Mouse (Mus musculus) Patski (cell line): ENCODE measurements at regions not wholly inside any gene's neighbourhood (a gene's known extent, or its start where the extent isn't known, plus 50 kb on each side); places are given as distances from the start of the nearest gene placed in this dataset.

Source experiments
- ATAC-seq: fragments of 100-300 bp; one replicate; pipeline ENCODE4 v1.8.0; 2021
- CTCF ChIA-PET: fragments of 350-600 bp; sonication (Branson Sonifier 250); formaldehyde crosslinking; loops from one replicate; lab custom pipeline; 2022; ENCODE audit warnings: inconsistent platforms; lab: Charles Lee
- POLR2A ChIA-PET: fragments of 350-600 bp; sonication (Branson Sonifier 250); formaldehyde crosslinking; loops from one replicate; lab custom pipeline; 2022; ENCODE audit warnings: antibody characterized with exemption, inconsistent platforms; lab: Charles Lee
- DNase-seq: peaks from one replicate; pipeline ENCODE4 v3.0.0-alpha.2; 2011; ENCODE audit warnings: low read depth, low spot score
- H3K27me3 ChIP-seq: fragments of 371-371 bp; one replicate; pipeline ENCODE4 v1.5.1; 2021
- CTCF ChIP-seq: fragments of 100-300 bp; IDR thresholded peaks from one replicate; pipeline ENCODE4 v1.5.1; 2021
- in situ Hi-C: fragments of 300-500 bp; cut with MboI; formaldehyde crosslinking; loops from 3 replicates; pipeline ENCODE4 v1.11.1; 2018; ENCODE audit warnings: low pct_unique_long_range_greater_than_20kb, mixed read lengths

DNA sequence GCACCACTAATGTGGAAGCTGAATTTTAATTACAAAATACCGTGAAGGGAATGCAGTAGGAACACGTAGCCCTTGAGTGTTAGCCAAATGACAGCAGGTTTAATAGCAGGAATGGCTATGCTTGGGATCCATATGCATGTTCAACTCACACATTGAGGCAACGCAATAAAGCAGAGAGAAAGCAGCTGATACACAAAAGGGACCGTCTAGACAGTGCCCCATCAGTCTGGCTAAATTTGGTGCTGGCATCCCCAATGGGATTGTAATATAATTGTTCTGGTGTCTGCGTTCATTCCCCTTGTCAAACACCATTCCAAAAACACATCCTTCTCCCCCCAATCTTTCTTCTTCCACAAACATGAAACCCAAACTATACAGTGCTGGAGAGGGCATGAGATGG lies 165.1 kb upstream of the Tmem161b start:
- ChIA-PET CTCF (interaction anchor here (0.6 kb wide), 1 partner anchor 10 kb away, joined by 3 read pairs; no protein-coding TSS in a partner anchor), POLR2A (no interaction called here)
- no peak for DNase-seq
- peaks cover 7% of the 10 kb centered on the region for H3K27me3 ChIP-seq
- in situ Hi-C loops: no loop called here
- ATAC-seq: no peak
- no peak for TF ChIP-seq CTCF

DNA sequence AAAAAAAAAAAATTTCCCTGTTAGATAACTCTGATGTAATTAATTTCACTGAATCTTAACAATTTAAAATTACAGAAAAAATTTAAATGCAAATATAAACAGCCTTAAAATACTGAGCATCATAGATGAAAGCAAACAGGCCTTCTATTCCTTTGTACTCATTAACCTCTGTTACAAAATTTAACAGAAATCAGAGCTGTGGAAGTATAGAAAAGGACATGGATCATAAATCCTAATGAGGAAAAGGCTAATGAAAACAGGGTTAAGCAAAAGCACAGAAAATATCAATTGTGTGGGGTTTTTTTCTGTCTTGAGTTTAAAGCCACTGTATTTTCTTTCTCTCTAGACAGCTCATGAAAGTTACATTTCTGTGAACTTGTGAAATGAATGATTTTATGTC lies 164.6 kb upstream of the Tmem161b start:
- in situ Hi-C loops: no loop called here
- DNase-seq (no peak), ATAC-seq (no peak)
- CTCF ChIA-PET: interaction anchor here (0.6 kb wide), 1 partner anchor 10 kb away, joined by 3 read pairs; no protein-coding TSS in a partner anchor
- no peak for TF ChIP-seq CTCF
- H3K27me3 ChIP-seq: peaks cover 7% of the 10 kb centered on the region
- POLR2A ChIA-PET: no interaction called here

DNA sequence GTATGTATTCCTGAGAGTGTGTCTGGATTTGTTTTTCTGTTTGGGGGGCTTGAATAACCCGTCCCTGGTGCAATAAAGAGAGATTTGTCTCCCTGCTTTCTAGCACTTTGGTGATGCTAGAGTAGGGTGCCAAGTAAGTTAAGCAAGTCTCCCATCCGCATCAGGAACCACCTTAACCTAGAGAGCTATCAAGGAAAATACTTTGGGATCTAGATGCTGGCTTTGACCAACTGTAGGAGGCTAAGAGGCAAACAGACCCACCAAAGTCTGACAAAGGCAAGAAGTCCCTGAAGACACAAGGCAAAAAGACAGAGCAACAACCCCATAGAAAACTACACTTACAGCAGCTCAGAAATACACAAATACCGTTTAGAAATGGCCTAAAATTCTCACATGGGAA lies 163.8 kb upstream of the Tmem161b start:
- peaks cover 7% of the 10 kb centered on the region for H3K27me3 ChIP-seq
- ChIA-PET CTCF (no interaction called here), POLR2A (no interaction called here)

DNA sequence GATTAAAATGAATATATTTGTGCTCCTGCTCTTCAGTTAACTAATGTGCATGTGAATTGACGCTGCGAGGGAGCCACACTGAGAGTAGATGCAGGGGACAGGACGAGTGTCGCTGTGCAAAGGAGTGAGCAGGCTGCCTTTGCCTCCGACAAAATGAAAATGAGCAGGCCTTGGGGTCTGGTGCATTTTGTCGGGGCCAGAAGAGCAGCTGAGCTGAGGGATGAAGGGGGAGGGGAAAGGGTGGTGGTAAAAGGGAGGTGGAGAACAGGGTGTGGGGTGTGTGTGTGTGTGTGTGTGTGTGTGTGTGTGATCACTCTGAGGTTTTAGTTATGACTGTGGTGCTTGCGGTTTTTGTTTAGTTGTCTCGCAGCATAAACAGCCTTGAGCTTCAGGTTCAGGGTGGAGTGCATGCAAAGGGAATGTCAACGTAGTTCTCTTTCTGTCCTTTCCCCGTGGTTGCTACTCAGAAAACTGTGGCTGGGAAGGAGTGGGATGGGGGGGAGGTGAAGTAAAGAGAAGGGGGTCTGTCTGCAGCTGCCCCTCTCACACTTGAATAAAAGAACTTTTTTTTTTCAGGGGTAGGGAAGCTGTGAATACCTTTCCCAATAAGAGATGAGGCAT lies 163.0 kb upstream of the Tmem161b start:
- in situ Hi-C loops: no loop called here
- DNase-seq (no peak), ATAC-seq (no peak)
- ChIA-PET CTCF (no interaction called here), POLR2A (no interaction called here)
- H3K27me3 ChIP-seq: peaks cover 7% of the 10 kb centered on the region
- no peak for TF ChIP-seq CTCF

More for the DNA sequence above, 163.8 kb upstream of the Tmem161b start:
- ATAC-seq (no peak), DNase-seq (no peak)
- no peak for TF ChIP-seq CTCF
- in situ Hi-C loops: no loop called here

DNA sequence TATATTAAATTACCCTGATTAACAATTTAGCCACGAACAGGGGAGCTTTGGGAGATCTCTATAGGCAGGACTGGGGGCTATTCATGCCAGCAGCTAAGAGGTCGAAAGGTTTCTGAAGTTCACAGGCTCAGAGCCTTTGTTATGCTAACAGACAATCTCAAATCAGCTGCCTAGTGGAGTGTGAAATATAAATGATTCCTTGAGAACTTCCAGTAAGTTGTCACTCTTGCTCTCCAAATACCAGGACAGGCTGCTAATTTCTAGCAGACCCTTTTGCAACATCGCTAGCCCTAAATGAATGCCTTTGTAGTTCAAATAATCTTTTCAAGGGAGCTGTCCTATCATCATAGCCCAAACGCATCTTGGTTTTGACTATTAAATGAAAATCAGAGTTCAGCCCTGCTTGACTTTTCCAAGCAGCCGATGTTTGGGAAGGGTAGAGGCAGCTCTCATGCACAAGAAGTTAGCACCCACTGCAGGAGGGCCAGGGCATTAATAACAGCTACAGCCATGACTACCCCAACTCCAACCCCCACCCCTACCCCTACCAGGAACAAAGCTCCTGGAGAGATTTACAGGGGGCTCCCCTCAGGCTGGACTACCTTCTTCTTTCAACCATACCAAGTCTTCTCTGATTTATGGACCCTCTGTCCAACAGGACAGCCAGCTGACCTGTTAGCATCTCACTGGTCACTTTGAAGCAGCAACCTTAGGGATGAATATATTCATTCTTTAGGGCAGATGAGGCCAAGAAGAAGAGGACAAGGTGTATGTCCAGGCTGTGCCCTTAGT lies 162.2 kb upstream of the Tmem161b start:
- ChIA-PET CTCF (no interaction called here), POLR2A (no interaction called here)
- no peak for ATAC-seq
- TF ChIP-seq CTCF: no peak
- H3K27me3 ChIP-seq: peaks cover 7% of the 10 kb centered on the region
- in situ Hi-C loops: no loop called here
- no peak for DNase-seq

DNA sequence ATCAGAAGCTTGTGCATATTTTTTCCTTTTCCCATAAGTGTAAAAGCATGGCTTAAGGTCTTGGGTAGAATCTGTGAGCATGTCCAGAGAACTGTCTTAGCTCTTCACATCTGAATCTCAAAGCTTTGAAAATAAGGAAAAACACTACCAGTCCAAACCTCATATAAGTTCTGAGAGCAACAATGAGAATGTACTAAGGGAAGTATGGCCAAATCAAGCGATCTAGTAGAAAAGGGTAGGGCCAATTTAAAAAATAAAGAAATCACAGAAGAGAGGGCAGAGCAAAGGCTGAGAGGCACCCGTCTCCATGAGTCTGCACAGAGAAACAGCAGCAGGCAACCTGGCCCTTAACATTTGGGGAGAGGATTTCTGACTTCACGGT lies 161.7 kb upstream of the Tmem161b start:
- TF ChIP-seq CTCF: no peak
- ChIA-PET POLR2A (no interaction called here), CTCF (no interaction called here)
- H3K27me3 ChIP-seq: peaks cover 7% of the 10 kb centered on the region
- no peak for ATAC-seq
- no peak for DNase-seq
- in situ Hi-C loops: no loop called here

DNA sequence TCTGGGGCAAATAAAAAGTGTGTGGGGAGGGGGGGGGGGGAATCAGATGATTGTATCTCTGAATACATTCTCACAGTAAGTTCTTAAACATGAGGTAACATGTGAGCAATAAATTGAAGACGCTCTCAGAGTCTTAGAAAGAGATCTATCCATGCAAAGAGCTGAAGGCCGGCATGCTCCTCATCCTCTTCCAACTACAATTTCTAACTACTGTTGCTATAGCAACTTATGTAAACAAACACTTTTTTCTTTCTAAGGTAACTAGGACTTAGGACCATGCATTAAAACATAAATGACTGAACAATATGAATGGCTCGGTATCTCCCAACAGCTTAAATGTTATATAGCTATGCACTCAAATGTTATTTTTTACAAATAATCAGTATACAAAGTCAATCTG lies 161.2 kb upstream of the Tmem161b start:
- ChIA-PET POLR2A (no interaction called here), CTCF (no interaction called here)
- peaks cover 7% of the 10 kb centered on the region for H3K27me3 ChIP-seq
- TF ChIP-seq CTCF: no peak
- in situ Hi-C loops: no loop called here
- ATAC-seq (no peak), DNase-seq (no peak)

DNA sequence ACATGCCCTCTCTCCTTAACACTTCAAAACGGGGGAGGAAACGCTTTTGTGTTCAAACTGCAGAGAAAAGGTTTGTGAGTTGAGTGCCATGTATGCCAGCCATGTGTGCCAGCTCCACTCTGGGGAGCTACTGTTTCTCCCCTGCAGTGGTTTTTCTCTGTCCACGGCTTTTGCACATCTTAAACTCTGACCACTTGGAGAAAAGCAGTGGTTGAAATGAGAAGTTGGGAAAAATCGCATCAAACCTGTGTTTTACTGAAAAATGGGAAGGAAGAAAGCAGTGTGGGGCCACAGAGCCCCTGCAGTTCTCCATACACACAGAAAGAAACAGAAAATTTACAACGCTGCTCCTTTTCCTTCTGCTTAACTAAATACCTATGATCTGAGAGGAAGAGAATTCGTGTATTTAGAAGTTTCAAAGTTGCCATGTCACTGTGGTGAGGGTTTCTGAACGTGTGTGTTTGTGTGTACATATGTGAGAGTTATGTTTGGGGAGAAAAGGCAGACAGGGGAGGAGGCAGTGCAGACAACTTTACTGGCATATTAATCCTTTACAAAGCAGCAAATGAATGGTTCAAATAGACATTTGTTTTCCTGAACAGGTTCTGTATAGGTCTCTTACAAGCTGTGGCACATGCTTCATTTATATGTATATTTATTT lies 160.1 kb upstream of the Tmem161b start:
- no peak for TF ChIP-seq CTCF
- ChIA-PET CTCF (no interaction called here), POLR2A (no interaction called here)
- peaks cover 3% of the 10 kb centered on the region for H3K27me3 ChIP-seq
- DNase-seq: no peak
- no peak for ATAC-seq
- in situ Hi-C loops: no loop called here

DNA sequence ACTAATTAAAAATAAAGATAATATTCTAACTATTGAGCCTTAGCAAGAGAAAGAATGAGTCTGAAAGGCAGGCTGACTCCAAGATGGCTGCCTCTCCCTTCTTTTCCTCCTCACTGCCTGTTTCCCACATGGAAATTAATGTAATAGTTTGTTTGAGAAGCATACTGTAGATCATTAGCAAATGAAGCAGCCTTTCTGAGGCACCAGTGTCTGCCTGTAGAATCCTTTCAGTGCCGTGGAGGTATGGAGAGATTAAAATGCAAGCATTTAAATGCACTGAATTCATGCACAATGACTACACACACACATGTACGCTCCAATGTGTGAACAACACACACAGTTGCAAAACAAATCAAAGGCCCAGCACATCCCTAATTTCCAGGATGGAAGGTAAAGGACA lies 159.5 kb upstream of the Tmem161b start:
- ChIA-PET CTCF (no interaction called here), POLR2A (interaction anchor here (0.6 kb wide), 1 partner anchor 62 kb away, joined by 3 read pairs; no protein-coding TSS in a partner anchor)
- no peak for ATAC-seq
- H3K27me3 ChIP-seq: peaks cover 3% of the 10 kb centered on the region
- in situ Hi-C loops: no loop called here
- DNase-seq: no peak
- no peak for TF ChIP-seq CTCF

DNA sequence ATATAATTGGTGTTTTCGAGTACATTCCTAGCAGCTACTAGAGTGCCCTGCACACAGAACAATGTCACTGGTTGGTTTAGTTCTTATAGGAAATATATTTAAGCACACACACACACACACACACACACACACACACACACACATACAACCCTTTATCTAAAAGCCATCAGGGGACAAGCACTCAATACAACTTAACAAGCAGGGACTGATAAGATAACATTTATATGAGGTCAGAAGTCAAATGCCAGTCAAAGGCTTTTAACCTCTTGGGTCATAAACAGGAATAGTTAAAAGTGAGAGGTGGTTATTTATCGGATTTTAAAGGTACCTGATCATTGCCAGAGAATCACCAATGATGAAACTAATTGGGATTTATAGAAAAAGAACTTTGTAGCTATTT lies 158.7 kb upstream of the Tmem161b start:
- DNase-seq: no peak
- ATAC-seq: no peak
- peaks cover 3% of the 10 kb centered on the region for H3K27me3 ChIP-seq
- ChIA-PET CTCF (no interaction called here), POLR2A (interaction anchor here (0.6 kb wide), 1 partner anchor 61 kb away, joined by 3 read pairs; no protein-coding TSS in a partner anchor)
- TF ChIP-seq CTCF: no peak
- in situ Hi-C loops: no loop called here
